Mouse (Mus musculus) brain, adult 2 months (tissue): ENCODE measurements around the gene Rln1.

Source experiments
- DNase-seq: peaks from one replicate; pipeline ENCODE4 v3.0.0; 2011; ENCODE audit warnings: low read depth, low spot score

Rln1 gene

GRCm38 (mm10) chr19:29296166-29296565, 38.3 kb downstream of the Rln1 start:
- DNase-seq, result no peak

DNA sequence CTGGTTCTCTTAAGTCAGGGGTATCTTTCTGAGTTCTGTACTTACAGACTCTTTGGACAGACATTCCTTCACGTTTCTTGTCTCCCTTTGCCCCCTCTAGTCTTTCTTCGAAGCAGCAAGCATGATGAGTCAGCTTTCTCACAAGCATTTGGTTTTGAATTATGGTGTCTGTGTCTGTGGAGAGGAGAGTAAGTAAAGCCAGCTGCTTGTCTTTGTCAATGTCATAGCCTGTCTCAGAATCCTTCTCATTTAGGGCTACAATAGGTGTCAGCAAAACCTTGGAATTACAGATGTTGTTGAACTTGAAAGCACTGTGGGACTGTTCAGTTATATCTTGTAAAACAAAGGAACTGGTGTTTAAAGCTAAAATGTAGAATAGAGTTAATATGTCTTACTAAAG, 39.7 kb downstream of the Rln1 start:
- DNase-seq, result no peak

GRCm38 (mm10) chr19:29292546-29292945, 41.9 kb downstream of the Rln1 start:
- DNase-seq, result peak; percentile 21

- no peak for DNase-seq
Measured at GRCm38 (mm10) chr19:29291532-29291931, 42.9 kb downstream of the Rln1 start.

DNA sequence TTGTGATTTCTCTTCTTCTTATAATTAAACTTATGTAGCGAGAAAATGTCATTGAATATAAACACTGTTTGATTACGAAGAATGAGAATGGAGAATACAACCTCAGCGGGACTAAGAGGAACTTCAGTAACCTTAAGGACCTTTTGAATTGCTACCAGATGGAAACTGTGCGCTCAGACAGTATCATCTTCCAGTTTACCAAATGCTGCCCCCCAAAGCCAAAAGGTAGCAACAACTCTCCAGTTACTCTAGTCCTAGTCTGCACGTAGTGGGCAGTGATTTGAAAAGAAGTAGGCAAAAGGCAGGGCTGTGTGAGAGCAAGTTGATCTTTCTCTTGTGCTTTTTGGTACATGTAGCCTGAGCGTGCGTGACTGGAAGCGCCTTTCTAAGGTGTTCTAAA, 46.6 kb downstream of the Rln1 start:
- peak; percentile 35 for DNase-seq

DNA sequence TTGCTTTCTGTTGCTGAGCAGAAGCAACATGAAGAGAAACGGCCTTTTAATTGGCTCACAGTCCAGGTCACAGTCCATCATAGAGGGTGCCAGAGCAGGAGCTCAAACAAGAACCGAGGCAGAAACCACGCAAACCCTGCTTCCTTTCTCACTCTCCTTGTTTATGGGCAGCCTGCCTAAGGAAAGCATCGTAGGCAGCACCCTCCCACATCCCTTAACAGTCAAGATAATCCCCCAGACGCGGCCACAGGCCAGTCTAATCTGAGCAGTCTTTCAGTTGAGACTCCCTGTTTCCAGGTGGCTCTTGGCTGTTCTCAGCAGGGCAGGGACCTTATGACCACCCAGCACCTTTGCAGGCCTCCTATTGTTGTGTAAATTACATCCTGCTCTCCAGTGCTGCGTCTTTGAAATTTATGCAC, 49.0 kb downstream of the Rln1 start:
- DNase-seq, result peak; percentile 59
